Mouse (Mus musculus) heart, postnatal 4 days (tissue): ENCODE measurements around the gene Paqr7. TPM values are rescaled to one million over a fixed set of nuclear protein-coding genes. Genes with fewer than 3 reads are reported as not detected.
"Not testable (repeated sequence)": the region's sequence is repeated elsewhere in the genome, so short reads cannot be mapped to it uniquely, and the experiment has no call there.

Source experiments
- DNase-seq: peaks from one replicate; pipeline ENCODE4 v3.0.0; 2021
- total RNA-seq, 2 experiments: library from RNA; stranded (reverse); gene quantifications; 2 replicates each; pipeline ENCODE4 v1.2.3; 2021

The Paqr7 gene
- total RNA-seq, 2 experiments from 2014 or later: 8.2 to 9.0 TPM

GRCm38 (mm10) chr4:134473764-134474163, 22.7 kb upstream of the Paqr7 start:
- DNase-seq: no peak

GRCm38 (mm10) chr4:134474240-134474639, 22.3 kb upstream of the Paqr7 start:
- DNase-seq: no peak

- no peak for DNase-seq
These were observed 19.6 kb upstream of the Paqr7 start for GRCm38 (mm10) chr4:134476899-134477298.

- DNase-seq: peak; percentile 97
These were observed 18.5 kb upstream of the Paqr7 start for GRCm38 (mm10) chr4:134478031-134478430.

GRCm38 (mm10) chr4:134479839-134480238, 16.7 kb upstream of the Paqr7 start:
- no peak for DNase-seq

GRCm38 (mm10) chr4:134480864-134481263, 15.6 kb upstream of the Paqr7 start:
- DNase-seq: peak; percentile 83

- DNase-seq: no peak
These were observed 15.2 kb upstream of the Paqr7 start for GRCm38 (mm10) chr4:134481270-134481669.

GRCm38 (mm10) chr4:134482442-134482841, 14.1 kb upstream of the Paqr7 start:
- no peak for DNase-seq

GRCm38 (mm10) chr4:134483078-134483688, 13.3 kb upstream of the Paqr7 start:
- DNase-seq: no peak

- DNase-seq: no peak
These were observed 12.8 kb upstream of the Paqr7 start for GRCm38 (mm10) chr4:134483696-134484095.

- no peak for DNase-seq
These were observed 12.3 kb upstream of the Paqr7 start for GRCm38 (mm10) chr4:134484231-134484630.

GRCm38 (mm10) chr4:134485151-134485900, 11.2 kb upstream of the Paqr7 start:
- DNase-seq: no peak

- no peak for DNase-seq
These were observed 8.3 kb upstream of the Paqr7 start for GRCm38 (mm10) chr4:134488211-134488610.

GRCm38 (mm10) chr4:134489986-134490665, 6.4 kb upstream of the Paqr7 start:
- no peak for DNase-seq

- DNase-seq: peak; percentile 46
These were observed 4.8 kb upstream of the Paqr7 start for GRCm38 (mm10) chr4:134491716-134492115.

GRCm38 (mm10) chr4:134494161-134494560, 2.3 kb upstream of the Paqr7 start:
- DNase-seq: not testable (repeated sequence)

- DNase-seq: no peak
These were observed 1.5 kb upstream of the Paqr7 start for GRCm38 (mm10) chr4:134494780-134495545.

GRCm38 (mm10) chr4:134495546-134495923, 962 bp upstream of the Paqr7 start:
- DNase-seq: no peak

- DNase-seq: no peak
These were observed 726 bp downstream of the Paqr7 start for GRCm38 (mm10) chr4:134497223-134497622.

- DNase-seq: no peak
These were observed 1.7 kb downstream of the Paqr7 start for GRCm38 (mm10) chr4:134497986-134498731.

GRCm38 (mm10) chr4:134498983-134499382, 2.5 kb downstream of the Paqr7 start:
- not testable (repeated sequence) for DNase-seq

GRCm38 (mm10) chr4:134501095-134501494, 4.6 kb downstream of the Paqr7 start:
- DNase-seq: no peak
